15 mouse cellular contexts compared by ENCODE assay signal in genomic region chr13:57043316-57043974, GRCm38 (mm10).
DNase-seq lines count a peak whose midpoint lies in the region; ATAC-seq lines count a peak whose summit lies in the region.
"Had no signal": no experiment of that assay in that cellular context is flagged by ENCODE, and none has a peak within 500 bp of the region (broad histone marks: within the 10 kb centered on the region; RNA-seq: fewer than 3 reads in every experiment).

No protein-coding gene starts in this region.

- H3K9me3 ChIP-seq in hindbrain, embryonic 11.5 days (ENCODE audit: control insufficient read depth, low read length): no peaks in the 10 kb centered on the region
- H3K9me3 ChIP-seq: forebrain, embryonic 13.5 days; liver, embryonic 12.5 days had no signal

- no peaks in the 10 kb centered on the region for H3K36me3 ChIP-seq in hindbrain, embryonic 11.5 days (ENCODE audit: control insufficient read depth, insufficient read depth, low read length)
- H3K36me3 ChIP-seq: hindbrain, embryonic 13.5 days; liver, embryonic 12.5 days had no signal

- ATAC-seq in hindbrain, embryonic 11.5 days (ENCODE audit: low FRiP score): no peak
- ATAC-seq: forebrain, embryonic 13.5 days; liver, embryonic 12.5 days; Patski had no signal

- intact Hi-C loops in gastrocnemius, postnatal 14 days (cut with DNase I; ENCODE audit: low total_unique reads): no loop called here

- H3K4me3 ChIP-seq in hindbrain, embryonic 11.5 days (ENCODE audit: low read depth, low read length): no peak overlapping the region
- H3K4me3 ChIP-seq: forebrain, embryonic 13.5 days; hindbrain, embryonic 13.5 days; liver, embryonic 12.5 days had no signal

- no peak overlapping the region for H3K9ac ChIP-seq in hindbrain, embryonic 11.5 days (ENCODE audit: low read depth, low read length)
- H3K9ac ChIP-seq: forebrain, embryonic 13.5 days; hindbrain, embryonic 13.5 days; liver, embryonic 12.5 days had no signal

- H3K4me2 ChIP-seq in hindbrain, embryonic 11.5 days (replicated peaks; ENCODE audit: low read depth, low read length): no peak overlapping the region
- H3K4me2 ChIP-seq: forebrain, embryonic 13.5 days; hindbrain, embryonic 13.5 days; liver, embryonic 12.5 days; midbrain, embryonic 11.5 days had no signal

- 83% methylated on average over 15 of the region's 15 CpGs for WGBS in hindbrain, embryonic 11.5 days

- DNase-seq in gastrocnemius, postnatal 14 days: peak; percentile 14
- DNase-seq in gastrocnemius, adult 8-10 months (ENCODE audit: low spot score in 2 of 2): no peak
- peak; percentile 54 for DNase-seq in testis, postnatal 10 days (ENCODE audit: low spot score)
- DNase-seq in testis, postnatal 14 days (ENCODE audit: low spot score): no peak
- peak; percentile 2 for DNase-seq in lung, postnatal 14 days
- no peak for DNase-seq in hindbrain, embryonic 11.5 days (ENCODE audit: low spot score)
- no peak for DNase-seq in right cerebral cortex, adult 2 months (ENCODE audit: low spot score in 2 of 2)
- DNase-seq: cerebellum, adult 8-10 months; layer of hippocampus, postnatal 36 days; thymus, adult 18-20 months had no signal

- H3K27ac ChIP-seq in hindbrain, embryonic 11.5 days (ENCODE audit: low read depth, low read length): no peak overlapping the region
- H3K27ac ChIP-seq: forebrain, embryonic 13.5 days; hindbrain, embryonic 13.5 days; liver, embryonic 12.5 days had no signal

- no peaks in the 10 kb centered on the region for H3K4me1 ChIP-seq in hindbrain, embryonic 11.5 days (replicated peaks; ENCODE audit: control insufficient read depth, insufficient read depth, low read length)
- H3K4me1 ChIP-seq: forebrain, embryonic 13.5 days; hindbrain, embryonic 13.5 days; liver, embryonic 12.5 days had no signal

- no peaks in the 10 kb centered on the region for H3K27me3 ChIP-seq in hindbrain, embryonic 11.5 days (ENCODE audit: control insufficient read depth, insufficient read depth, low read length)
- H3K27me3 ChIP-seq: forebrain, embryonic 13.5 days; hindbrain, embryonic 13.5 days; liver, embryonic 12.5 days; Patski had no signal

Comparison
In these comparisons a context has a peak if more than half of its experiments do, and no peak if none do; other contexts are left out.
1. DNase-seq: peak in gastrocnemius, postnatal 14 days (single experiment), testis, postnatal 10 days (single experiment) and lung, postnatal 14 days (single experiment); none in gastrocnemius, adult 8-10 months (0 of 2), testis, postnatal 14 days (single experiment), hindbrain, embryonic 11.5 days (single experiment) and right cerebral cortex, adult 2 months (0 of 2).